Mouse (Mus musculus): ENCODE measurements around the gene Fnip2. TPM values are rescaled to one million over a fixed set of nuclear protein-coding genes. Genes with fewer than 3 reads are reported as not detected.

The Fnip2 gene
- polyA plus RNA-seq, 1 experiment from 2014 or later = 3.3 TPM

DNA sequence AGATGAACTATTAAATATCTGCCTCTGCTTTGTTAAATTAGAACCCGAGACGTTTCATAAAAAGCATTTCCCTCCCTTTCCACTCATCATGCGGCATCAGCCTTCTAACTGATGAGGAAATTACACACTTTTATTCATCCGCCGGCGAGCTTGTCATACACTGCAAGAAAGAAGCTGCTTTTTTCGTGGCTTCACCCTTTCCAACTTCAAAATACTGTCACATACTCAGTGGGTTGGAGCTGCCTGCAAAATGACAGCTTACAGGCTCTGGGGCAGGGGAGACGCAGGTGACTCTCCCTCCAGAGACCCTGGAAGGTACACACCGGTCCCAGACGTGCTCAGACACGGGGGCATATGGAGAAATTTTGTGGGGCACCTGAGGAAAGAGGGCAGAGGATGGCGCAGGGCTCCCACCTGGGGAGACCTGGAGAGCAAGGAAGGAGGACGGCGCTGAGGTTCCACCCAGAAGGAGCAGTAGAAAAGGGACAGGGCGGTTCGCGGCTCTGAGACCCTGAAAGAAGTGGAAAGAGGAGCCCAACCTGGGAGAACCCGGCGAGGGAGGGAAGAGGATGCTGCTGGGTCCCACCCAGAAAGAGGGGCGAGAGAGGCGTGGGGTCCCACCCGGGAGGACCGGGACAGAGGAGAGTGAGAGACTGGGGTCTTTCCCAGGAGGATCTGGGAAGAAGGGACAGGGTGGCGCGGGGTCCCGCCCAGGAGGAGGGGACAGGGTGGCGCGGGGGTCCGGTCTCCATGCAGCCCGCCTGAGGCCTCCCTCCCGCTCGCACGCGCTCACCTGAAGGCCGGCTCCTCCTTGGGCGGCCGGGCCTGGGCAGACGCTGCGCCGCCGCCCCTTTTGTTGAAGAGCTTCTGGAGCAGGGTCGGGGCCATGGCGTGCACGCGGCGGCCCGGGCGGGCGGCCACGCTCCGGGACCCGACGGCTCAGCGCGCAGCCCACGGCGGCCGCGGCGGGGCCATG lies 592 bp downstream of the Fnip2 start:
- Histone ChIP-seq H3K4me3 (ENCODE audit: low read depth, low read length) (peak overlapping the region; percentile 82), H3K9ac (ENCODE audit: low read depth, low read length) (peak overlapping the region; percentile 73), H3K4me1 (replicated peaks; ENCODE audit: control insufficient read depth, insufficient read depth, low read length) (no peaks in the 10 kb centered on the region), H3K36me3 (ENCODE audit: control insufficient read depth, insufficient read depth) (no peaks in the 10 kb centered on the region), H3K9me3 (ENCODE audit: control insufficient read depth) (no peaks in the 10 kb centered on the region), H3K27me3 (replicated peaks; ENCODE audit: control insufficient read depth, insufficient read depth, low read length) (no peaks in the 10 kb centered on the region), H3K4me2 (replicated peaks; ENCODE audit: low read depth) (peak overlapping the region; percentile 95), H3K27ac (ENCODE audit: low read depth, low read length) (peak overlapping the region; percentile 73)
- no peak for TF ChIP-seq CTCF (IDR thresholded peaks at IDR 0.05; ENCODE audit: low read depth)
- 2% methylated on average over 55 of the region's 60 CpGs for WGBS
- no peak; the same call in 1 of the 2 replicates for ATAC-seq

DNA sequence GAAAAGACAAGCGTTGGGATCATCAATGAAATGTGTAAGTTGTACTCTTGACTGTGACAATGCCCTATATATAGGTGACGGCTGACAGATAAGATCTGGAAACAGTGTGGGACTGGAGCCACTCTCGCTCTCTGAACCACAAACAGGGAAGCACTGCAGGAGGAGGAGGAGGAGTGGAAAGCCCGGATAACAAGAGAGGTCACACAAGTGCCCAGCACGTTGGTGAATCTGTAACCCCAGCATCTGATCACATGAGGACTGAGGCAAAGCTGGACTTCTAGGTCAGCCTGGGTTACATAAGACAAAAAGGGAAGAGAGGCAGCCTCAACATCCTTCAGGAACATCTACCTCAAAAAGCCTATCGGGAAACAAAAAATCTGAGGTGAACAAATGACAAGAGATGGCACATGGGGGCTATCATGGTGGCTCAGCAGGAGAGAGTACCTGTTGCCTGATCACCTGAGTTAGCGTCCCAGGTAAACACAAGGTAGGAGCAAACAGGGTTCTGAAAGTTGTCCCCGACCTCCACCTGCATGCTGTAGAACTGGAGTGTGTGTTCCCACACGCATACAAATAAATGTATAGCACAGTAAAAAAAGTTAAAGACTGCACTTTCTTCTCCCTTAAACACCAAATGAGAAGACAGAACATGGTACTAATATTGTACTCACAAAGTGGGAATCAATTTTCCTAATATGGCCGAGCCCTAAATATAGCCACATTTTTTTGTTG lies 2.6 kb downstream of the Fnip2 start:
- WGBS = 65% methylated on average over 10 of the region's 10 CpGs
- ATAC-seq = no peak
- no peak for TF ChIP-seq CTCF (IDR thresholded peaks at IDR 0.05; ENCODE audit: low read depth)

DNA sequence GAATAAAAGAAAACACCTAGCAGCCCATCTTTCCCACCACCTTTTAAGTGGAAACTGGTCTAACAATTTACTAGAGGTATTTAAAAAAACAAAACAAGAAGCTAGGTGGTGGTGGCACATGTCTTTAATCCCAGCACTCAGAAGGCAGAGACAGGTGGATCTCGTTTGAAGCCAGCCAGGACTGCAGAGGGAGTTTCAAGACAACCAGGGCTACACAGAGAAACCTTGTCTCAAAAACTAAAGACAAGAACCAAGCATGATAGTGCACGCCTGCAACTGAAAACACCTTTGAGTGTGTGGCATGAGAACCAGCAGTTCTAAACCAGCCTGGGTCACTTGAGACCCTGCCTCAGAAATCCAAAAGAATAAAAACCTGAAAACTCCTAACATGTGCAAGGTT lies 4.1 kb downstream of the Fnip2 start:
- WGBS = 86% methylated on average over 2 of the region's 2 CpGs
- Histone ChIP-seq H3K4me1 (replicated peaks; ENCODE audit: control insufficient read depth, insufficient read depth, low read length) (peaks cover 4% of the 10 kb centered on the region; the same call in 1 of the 2 replicates), H3K9me3 (ENCODE audit: control insufficient read depth) (no peaks in the 10 kb centered on the region), H3K9ac (ENCODE audit: low read depth, low read length) (no peak overlapping the region), H3K4me3 (ENCODE audit: low read depth, low read length) (no peak overlapping the region), H3K27ac (ENCODE audit: low read depth, low read length) (no peak overlapping the region), H3K4me2 (replicated peaks; ENCODE audit: low read depth) (no peak overlapping the region), H3K36me3 (ENCODE audit: control insufficient read depth, insufficient read depth) (no peaks in the 10 kb centered on the region), H3K27me3 (replicated peaks; ENCODE audit: control insufficient read depth, insufficient read depth, low read length) (no peaks in the 10 kb centered on the region)
- no peak for TF ChIP-seq CTCF (IDR thresholded peaks at IDR 0.05; ENCODE audit: low read depth)
- no peak for ATAC-seq

More for the DNA sequence above, 2.6 kb downstream of the Fnip2 start:
- H3K9me3 ChIP-seq (ENCODE audit: control insufficient read depth) = no peaks in the 10 kb centered on the region
- H3K4me3 ChIP-seq (ENCODE audit: low read depth, low read length) = no peak overlapping the region
- no peak overlapping the region for H3K9ac ChIP-seq (ENCODE audit: low read depth, low read length)
- no peaks in the 10 kb centered on the region for H3K36me3 ChIP-seq (ENCODE audit: control insufficient read depth, insufficient read depth)
- no peaks in the 10 kb centered on the region for H3K27me3 ChIP-seq (replicated peaks; ENCODE audit: control insufficient read depth, insufficient read depth, low read length)
- no peak overlapping the region for H3K27ac ChIP-seq (ENCODE audit: low read depth, low read length)
- no peaks in the 10 kb centered on the region for H3K4me1 ChIP-seq (replicated peaks; ENCODE audit: control insufficient read depth, insufficient read depth, low read length)
- H3K4me2 ChIP-seq (replicated peaks; ENCODE audit: low read depth) = no peak overlapping the region

- ATAC-seq = no peak
- no peak overlapping the region for H3K4me3 ChIP-seq (ENCODE audit: low read depth, low read length)
- 85% methylated on average over 10 of the region's 10 CpGs for WGBS
- no peaks in the 10 kb centered on the region for H3K9me3 ChIP-seq (ENCODE audit: control insufficient read depth)
- no peak overlapping the region for H3K9ac ChIP-seq (ENCODE audit: low read depth, low read length)
- no peak for TF ChIP-seq CTCF (IDR thresholded peaks at IDR 0.05; ENCODE audit: low read depth)
- no peak overlapping the region for H3K27ac ChIP-seq (ENCODE audit: low read depth, low read length)
- H3K4me2 ChIP-seq (replicated peaks; ENCODE audit: low read depth) = no peak overlapping the region
- peaks cover 4% of the 10 kb centered on the region; the same call in 1 of the 2 replicates for H3K4me1 ChIP-seq (replicated peaks; ENCODE audit: control insufficient read depth, insufficient read depth, low read length)
- no peaks in the 10 kb centered on the region for H3K27me3 ChIP-seq (replicated peaks; ENCODE audit: control insufficient read depth, insufficient read depth, low read length)
- no peaks in the 10 kb centered on the region for H3K36me3 ChIP-seq (ENCODE audit: control insufficient read depth, insufficient read depth)
Observed at GRCm38 (mm10) chr3:79561784-79562715, 5.5 kb downstream of the Fnip2 start.

- no peaks in the 10 kb centered on the region for H3K27me3 ChIP-seq (replicated peaks; ENCODE audit: control insufficient read depth, insufficient read depth, low read length)
- TF ChIP-seq CTCF (IDR thresholded peaks at IDR 0.05; ENCODE audit: low read depth) = no peak
- peaks cover 4% of the 10 kb centered on the region; the same call in 1 of the 2 replicates for H3K4me1 ChIP-seq (replicated peaks; ENCODE audit: control insufficient read depth, insufficient read depth, low read length)
- no peak overlapping the region for H3K9ac ChIP-seq (ENCODE audit: low read depth, low read length)
- WGBS = 59% methylated on average over 6 of the region's 6 CpGs
- H3K4me2 ChIP-seq (replicated peaks; ENCODE audit: low read depth) = no peak overlapping the region
- no peak overlapping the region for H3K4me3 ChIP-seq (ENCODE audit: low read depth, low read length)
- H3K9me3 ChIP-seq (ENCODE audit: control insufficient read depth) = no peaks in the 10 kb centered on the region
- no peaks in the 10 kb centered on the region for H3K36me3 ChIP-seq (ENCODE audit: control insufficient read depth, insufficient read depth)
- ATAC-seq = peak; percentile 88
- H3K27ac ChIP-seq (ENCODE audit: low read depth, low read length) = no peak overlapping the region
Observed at GRCm38 (mm10) chr3:79560555-79560954, 7.0 kb downstream of the Fnip2 start.

Measured in intestine, postnatal 0 days (tissue).